Mouse (Mus musculus): ENCODE measurements at regions not wholly inside any gene's neighbourhood (a gene's known extent, or its start where the extent isn't known, plus 50 kb on each side); places are given as distances from the start of the nearest gene placed in this dataset.

DNA sequence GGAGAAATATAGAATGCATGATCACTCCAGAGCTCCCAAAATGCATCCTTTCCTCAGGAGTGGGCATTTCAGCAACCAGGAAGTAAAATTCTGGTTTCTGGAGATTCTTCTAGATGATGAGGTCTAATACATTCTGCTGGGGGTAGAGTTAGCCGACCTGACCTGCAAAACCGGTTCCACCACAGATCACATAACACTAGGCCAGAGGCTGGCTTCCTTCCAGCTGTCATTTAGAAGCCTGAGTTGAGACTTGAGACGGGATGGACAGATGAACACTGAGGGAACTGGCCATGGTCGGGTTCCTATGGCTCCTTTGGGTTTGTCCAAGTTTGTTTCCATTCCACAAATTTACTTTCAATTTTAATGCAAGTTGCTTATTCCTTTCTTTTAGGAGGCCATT lies 62.6 kb upstream of the Phactr1 start:
- WGBS: 72% methylated on average over 4 of the region's 4 CpGs
- Histone ChIP-seq H3K4me1 (ENCODE audit: control insufficient read depth, insufficient read depth, low read length) (no peaks in the 10 kb centered on the region), H3K4me3 (ENCODE audit: low read depth, low read length) (no peak overlapping the region)

DNA sequence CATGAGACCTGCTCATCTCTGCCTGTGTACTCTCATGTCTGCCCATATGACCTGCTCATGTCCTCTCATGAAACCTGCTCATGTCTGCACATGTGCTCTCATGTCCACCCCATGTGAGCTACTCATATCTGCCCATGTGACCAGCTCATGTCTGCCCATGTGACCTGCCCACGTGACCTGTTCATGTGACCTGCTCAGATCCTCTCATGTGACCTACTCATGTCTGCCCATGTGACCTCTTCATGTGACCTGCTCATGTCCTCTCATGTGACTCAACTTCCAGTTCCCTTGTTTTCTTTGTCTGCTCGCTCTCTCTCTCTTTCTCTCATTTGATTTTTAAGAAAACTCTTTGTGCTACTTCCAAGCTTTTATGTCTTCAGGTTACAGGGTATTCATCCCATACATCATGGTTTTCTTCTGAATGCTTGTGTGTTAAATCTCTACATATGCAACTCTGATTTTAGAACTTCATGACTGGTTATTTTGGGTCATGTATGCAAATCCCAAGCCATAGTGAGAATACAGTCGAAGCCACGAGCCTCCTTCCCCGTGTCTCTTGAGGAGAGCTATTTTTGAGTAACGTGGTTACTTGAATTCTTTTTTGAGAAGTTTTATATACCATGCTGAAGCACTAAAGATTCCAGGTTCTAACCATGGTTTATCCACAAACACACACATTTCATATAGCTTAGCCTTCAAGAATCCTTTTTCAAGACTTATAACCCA lies 60.7 kb upstream of the Phactr1 start:
- 93% methylated on average over 6 of the region's 6 CpGs for WGBS
- Histone ChIP-seq H3K9me3 (ENCODE audit: control insufficient read depth, low read length) (no peaks in the 10 kb centered on the region), H3K4me1 (ENCODE audit: control insufficient read depth, insufficient read depth, low read length) (no peaks in the 10 kb centered on the region), H3K4me3 (ENCODE audit: low read depth, low read length) (no peak overlapping the region), H3K9ac (replicated peaks; ENCODE audit: low read depth, low read length) (no peak overlapping the region), H3K27ac (ENCODE audit: low read depth, low read length) (no peak overlapping the region), H3K4me2 (ENCODE audit: low read depth, low read length) (no peak overlapping the region), H3K36me3 (ENCODE audit: control insufficient read depth, insufficient read depth, low read length) (no peaks in the 10 kb centered on the region), H3K27me3 (ENCODE audit: control insufficient read depth, insufficient read depth, low read length) (no peaks in the 10 kb centered on the region)
- no peak for ATAC-seq (ENCODE audit: low read depth)

More for the DNA sequence above, 62.6 kb upstream of the Phactr1 start:
- Histone ChIP-seq H3K27ac (ENCODE audit: low read depth, low read length) (no peak overlapping the region), H3K9me3 (ENCODE audit: control insufficient read depth, low read length) (no peaks in the 10 kb centered on the region), H3K4me2 (ENCODE audit: low read depth, low read length) (no peak overlapping the region), H3K9ac (replicated peaks; ENCODE audit: low read depth, low read length) (no peak overlapping the region), H3K36me3 (ENCODE audit: control insufficient read depth, insufficient read depth, low read length) (no peaks in the 10 kb centered on the region), H3K27me3 (ENCODE audit: control insufficient read depth, insufficient read depth, low read length) (no peaks in the 10 kb centered on the region)
- ATAC-seq (ENCODE audit: low read depth): no peak

DNA sequence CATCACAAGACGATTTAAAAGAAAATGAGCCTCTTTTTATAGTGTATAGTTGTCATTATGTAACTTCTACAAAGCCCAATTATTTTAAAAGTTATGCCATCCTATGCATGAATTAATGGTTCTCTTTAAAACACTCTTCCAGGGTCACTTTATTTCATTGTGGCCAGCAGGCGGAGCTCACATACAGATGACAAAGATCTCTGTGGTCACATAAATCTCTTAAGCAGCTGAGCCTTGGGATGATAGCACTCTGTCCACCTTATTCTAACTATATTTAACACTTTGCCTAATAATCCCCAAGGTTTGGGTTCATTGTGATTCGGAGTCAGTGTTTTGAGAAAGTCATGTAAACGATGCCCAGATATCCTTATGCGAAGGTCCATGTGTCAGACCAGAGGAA lies 56.9 kb upstream of the Phactr1 start:
- H3K4me3 ChIP-seq (ENCODE audit: low read depth, low read length): no peak overlapping the region

More for the DNA sequence above, 56.9 kb upstream of the Phactr1 start:
- Histone ChIP-seq H3K27me3 (ENCODE audit: control insufficient read depth, insufficient read depth, low read length) (no peaks in the 10 kb centered on the region), H3K4me1 (ENCODE audit: control insufficient read depth, insufficient read depth, low read length) (no peaks in the 10 kb centered on the region), H3K27ac (ENCODE audit: low read depth, low read length) (no peak overlapping the region), H3K36me3 (ENCODE audit: control insufficient read depth, insufficient read depth, low read length) (no peaks in the 10 kb centered on the region), H3K4me2 (ENCODE audit: low read depth, low read length) (no peak overlapping the region), H3K9me3 (ENCODE audit: control insufficient read depth, low read length) (no peaks in the 10 kb centered on the region), H3K9ac (replicated peaks; ENCODE audit: low read depth, low read length) (no peak overlapping the region)
- WGBS: 55% methylated on average over 5 of the region's 5 CpGs
- no peak for ATAC-seq (ENCODE audit: low read depth)

All from neural tube, embryonic 14.5 days (tissue).